Mouse (Mus musculus) limb, embryonic 10.5 days (tissue): ENCODE measurements at regions not wholly inside any gene's neighbourhood (a gene's known extent, or its start where the extent isn't known, plus 50 kb on each side); places are given as distances from the start of the nearest gene placed in this dataset.
"Not testable (repeated sequence)": the region's sequence is repeated elsewhere in the genome, so short reads cannot be mapped to it uniquely, and the experiment has no call there.

ENCODE experiments used
- DNase-seq: peaks from one replicate; pipeline ENCODE4 v3.0.0-alpha.2; 2017; ENCODE audit warnings: low spot score
- H3K27ac ChIP-seq: fragments of 300-500 bp; sonication (generic); 2 replicates; pipeline ENCODE4 v1.5.1; 2016; ENCODE audit warnings: mild to moderate bottlenecking
- H3K27me3 ChIP-seq: fragments of 300-500 bp; sonication (generic); 2 replicates; pipeline ENCODE4 v1.6.1; 2016; ENCODE audit warnings: low read depth, mild to moderate bottlenecking; ENCODE audit not compliant: poor library complexity, severe bottlenecking
- H3K36me3 ChIP-seq: fragments of 300-500 bp; sonication (generic); 2 replicates; pipeline ENCODE4 v1.6.1; 2016; ENCODE audit warnings: mild to moderate bottlenecking, moderate library complexity
- H3K4me1 ChIP-seq: fragments of 300-500 bp; sonication (generic); 2 replicates; pipeline ENCODE4 v1.6.1; 2016
- H3K4me3 ChIP-seq: fragments of 300-500 bp; sonication (generic); 2 replicates; pipeline ENCODE4 v1.5.1; 2016; ENCODE audit warnings: mild to moderate bottlenecking, moderate library complexity
- H3K9me3 ChIP-seq: fragments of 300-500 bp; sonication (generic); replicated peaks from 2 replicates; pipeline ENCODE4 v1.6.1; 2016; ENCODE audit warnings: mild to moderate bottlenecking
- WGBS: fragments of 180-500 bp; shearing (Covaris S2); methylation state at CpG from one replicate; pipeline ENCODE4 v1.1.7; 2016; 5-methylcytosine and 5-hydroxymethylcytosine counted together

GRCm38 (mm10) chr10:68967976-68968968 lies 183.0 kb upstream of the Rhobtb1 start:
- Histone ChIP-seq H3K4me1 (no peaks in the 10 kb centered on the region), H3K4me3 (no peak overlapping the region), H3K27me3 (no peaks in the 10 kb centered on the region), H3K9me3 (no peaks in the 10 kb centered on the region), H3K27ac (no peak overlapping the region), H3K36me3 (no peaks in the 10 kb centered on the region)
- 80% methylated on average over 15 of the region's 15 CpGs for WGBS
- no peak for DNase-seq

- no peak for DNase-seq
- 87% methylated on average over 2 of the region's 2 CpGs for WGBS
- Histone ChIP-seq H3K9me3 (no peaks in the 10 kb centered on the region), H3K27me3 (no peaks in the 10 kb centered on the region), H3K4me3 (no peak overlapping the region), H3K27ac (no peak overlapping the region), H3K36me3 (no peaks in the 10 kb centered on the region), H3K4me1 (no peaks in the 10 kb centered on the region)
These were observed 180.7 kb upstream of the Rhobtb1 start for GRCm38 (mm10) chr10:68970521-68970920.

GRCm38 (mm10) chr10:68974771-68975170 lies 176.5 kb upstream of the Rhobtb1 start:
- no peaks in the 10 kb centered on the region for H3K36me3 ChIP-seq
- 82% methylated on average over 7 of the region's 7 CpGs for WGBS
- no peak overlapping the region for H3K4me3 ChIP-seq
- no peaks in the 10 kb centered on the region for H3K9me3 ChIP-seq
- no peaks in the 10 kb centered on the region for H3K27me3 ChIP-seq
- no peak overlapping the region for H3K27ac ChIP-seq
- H3K4me1 ChIP-seq: no peaks in the 10 kb centered on the region
- no peak for DNase-seq

GRCm38 (mm10) chr10:68976443-68977025 lies 174.7 kb upstream of the Rhobtb1 start:
- no peaks in the 10 kb centered on the region for H3K36me3 ChIP-seq
- 83% methylated on average over 10 of the region's 10 CpGs for WGBS
- H3K9me3 ChIP-seq: no peaks in the 10 kb centered on the region
- DNase-seq: peak; percentile 35
- no peaks in the 10 kb centered on the region for H3K27me3 ChIP-seq
- no peak overlapping the region for H3K27ac ChIP-seq
- H3K4me3 ChIP-seq: no peak overlapping the region
- H3K4me1 ChIP-seq: no peaks in the 10 kb centered on the region

GRCm38 (mm10) chr10:68978115-68978514 lies 173.1 kb upstream of the Rhobtb1 start:
- Histone ChIP-seq H3K4me1 (no peaks in the 10 kb centered on the region), H3K36me3 (no peaks in the 10 kb centered on the region), H3K4me3 (no peak overlapping the region), H3K27ac (no peak overlapping the region), H3K27me3 (no peaks in the 10 kb centered on the region), H3K9me3 (no peaks in the 10 kb centered on the region)
- DNase-seq: no peak
- 55% methylated on average over 4 of the region's 4 CpGs for WGBS

GRCm38 (mm10) chr10:68979949-68980348 lies 171.3 kb upstream of the Rhobtb1 start:
- Histone ChIP-seq H3K9me3 (no peaks in the 10 kb centered on the region), H3K4me1 (no peaks in the 10 kb centered on the region), H3K4me3 (no peak overlapping the region), H3K27me3 (no peaks in the 10 kb centered on the region), H3K27ac (no peak overlapping the region), H3K36me3 (no peaks in the 10 kb centered on the region)
- no peak for DNase-seq
- WGBS: 82% methylated on average over 7 of the region's 7 CpGs

GRCm38 (mm10) chr10:68982288-68982687 lies 168.9 kb upstream of the Rhobtb1 start:
- H3K9me3 ChIP-seq: no peaks in the 10 kb centered on the region
- H3K27ac ChIP-seq: no peak overlapping the region
- no peak for DNase-seq
- H3K4me1 ChIP-seq: no peaks in the 10 kb centered on the region
- H3K27me3 ChIP-seq: no peaks in the 10 kb centered on the region
- WGBS: 90% methylated on average over 8 of the region's 8 CpGs
- H3K36me3 ChIP-seq: no peaks in the 10 kb centered on the region
- no peak overlapping the region for H3K4me3 ChIP-seq

GRCm38 (mm10) chr10:68990584-68990983 lies 160.7 kb upstream of the Rhobtb1 start:
- no peak overlapping the region for H3K27ac ChIP-seq
- no peaks in the 10 kb centered on the region for H3K36me3 ChIP-seq
- no peaks in the 10 kb centered on the region for H3K27me3 ChIP-seq
- H3K4me3 ChIP-seq: no peak overlapping the region
- no peak for DNase-seq
- 89% methylated on average over 6 of the region's 6 CpGs for WGBS
- H3K4me1 ChIP-seq: peaks cover 14% of the 10 kb centered on the region; the same call in 1 of the 2 replicates
- H3K9me3 ChIP-seq: no peaks in the 10 kb centered on the region

GRCm38 (mm10) chr10:68999610-69000009 lies 151.6 kb upstream of the Rhobtb1 start:
- Histone ChIP-seq H3K27ac (no peak overlapping the region), H3K27me3 (no peaks in the 10 kb centered on the region), H3K4me1 (peaks cover under 1% of the 10 kb centered on the region; the same call in 1 of the 2 replicates), H3K4me3 (no peak overlapping the region), H3K36me3 (no peaks in the 10 kb centered on the region), H3K9me3 (no peaks in the 10 kb centered on the region)
- no peak for DNase-seq
- 90% methylated on average over 6 of the region's 6 CpGs for WGBS

GRCm38 (mm10) chr10:69001654-69002435 lies 149.4 kb upstream of the Rhobtb1 start:
- peaks cover 2% of the 10 kb centered on the region; the same call in 1 of the 2 replicates for H3K4me1 ChIP-seq
- H3K27ac ChIP-seq: no peak overlapping the region
- no peaks in the 10 kb centered on the region for H3K27me3 ChIP-seq
- DNase-seq: no peak
- H3K36me3 ChIP-seq: no peaks in the 10 kb centered on the region
- H3K9me3 ChIP-seq: no peaks in the 10 kb centered on the region
- H3K4me3 ChIP-seq: no peak overlapping the region
- WGBS: 86% methylated on average over 12 of the region's 12 CpGs

GRCm38 (mm10) chr10:69005199-69005872 lies 145.9 kb upstream of the Rhobtb1 start:
- no peaks in the 10 kb centered on the region for H3K9me3 ChIP-seq
- no peaks in the 10 kb centered on the region for H3K36me3 ChIP-seq
- DNase-seq: peak; percentile 89
- H3K4me3 ChIP-seq: no peak overlapping the region
- peaks cover 2% of the 10 kb centered on the region; the same call in 1 of the 2 replicates for H3K4me1 ChIP-seq
- H3K27me3 ChIP-seq: no peaks in the 10 kb centered on the region
- no peak overlapping the region for H3K27ac ChIP-seq
- WGBS: 51% methylated on average over 9 of the region's 9 CpGs

- not testable (repeated sequence) for H3K4me3 ChIP-seq, H3K4me1 ChIP-seq, H3K9me3 ChIP-seq, H3K36me3 ChIP-seq, H3K27ac ChIP-seq, H3K27me3 ChIP-seq, DNase-seq
- 86% methylated on average over 8 of the region's 8 CpGs for WGBS
These were observed 142.6 kb upstream of the Rhobtb1 start for GRCm38 (mm10) chr10:69008679-69009078.
